Mouse (Mus musculus) cerebral cortex, adult 2 months (tissue): ENCODE data around the gene Tmprss11g.

Source experiments
- WGBS: fragments of 180-500 bp; shearing (Covaris S2); methylation state at CpG from one replicate; pipeline ENCODE4 v1.1.7; 2018; 5-methylcytosine and 5-hydroxymethylcytosine counted together

Tmprss11g gene

DNA sequence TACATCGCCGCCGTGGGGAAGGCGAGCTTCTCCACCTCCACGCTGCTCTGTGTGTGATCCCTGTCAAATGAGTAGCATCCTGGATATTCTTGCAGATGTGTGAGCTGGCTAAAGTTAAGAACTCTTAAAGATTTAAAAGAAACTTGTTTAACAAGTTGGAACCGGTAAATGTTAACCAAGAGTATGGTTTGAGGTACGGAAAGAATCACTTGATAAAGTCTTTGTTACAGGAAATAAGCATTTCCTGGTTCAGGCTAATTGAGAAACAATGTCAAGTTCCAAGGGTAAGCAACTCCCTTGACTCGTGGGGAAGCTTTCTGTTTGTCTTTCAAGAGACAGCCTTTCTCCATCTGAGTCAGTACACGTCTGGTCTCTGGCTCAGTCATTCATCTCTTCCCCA lies at the start of gene Tmprss11g:
Gene Tmprss11g, minus strand, starts transcription at position 101 of the 400 bp plus-strand sequence.
- 78% methylated on average over 9 of the region's 9 CpGs for WGBS

DNA sequence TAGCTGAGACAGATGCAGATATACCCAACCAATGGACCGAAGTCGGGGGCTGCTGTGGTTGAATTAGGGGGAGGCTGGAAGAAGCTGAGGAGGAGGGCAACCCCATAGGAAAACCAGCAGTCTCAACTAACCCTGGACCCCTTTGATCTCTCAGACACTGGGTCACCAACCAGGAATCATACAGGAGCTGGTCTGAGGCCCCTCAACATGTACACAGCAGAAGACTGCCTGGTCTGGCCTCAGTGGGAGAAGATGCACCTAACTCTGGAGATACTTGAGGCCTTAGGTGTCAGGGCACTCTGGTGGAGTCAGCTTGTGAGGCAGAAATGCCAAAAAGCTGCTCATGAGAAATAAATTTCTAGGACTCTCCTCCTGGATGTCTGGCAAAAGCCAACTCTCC lies 28.3 kb upstream of the Tmprss11g start:
- 87% methylated on average over 2 of the region's 2 CpGs for WGBS

DNA sequence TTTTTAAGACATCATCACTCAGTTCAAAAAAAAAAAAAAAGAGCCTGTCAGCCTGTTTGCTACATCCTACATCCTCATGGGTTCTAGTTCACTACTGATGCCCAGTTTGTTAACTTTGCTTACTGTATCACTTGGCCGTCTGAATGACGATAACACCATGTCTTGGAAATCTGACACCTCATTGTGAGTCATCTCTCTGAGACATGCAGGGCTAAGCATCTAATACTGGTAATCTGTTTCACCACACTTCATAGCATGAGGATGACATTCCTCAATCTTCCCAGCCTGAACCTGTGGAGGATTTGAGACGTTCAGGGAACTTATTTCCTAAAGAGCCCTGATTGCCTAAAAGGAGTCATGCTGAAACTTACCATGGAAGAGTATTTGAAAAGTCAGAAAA lies 22.2 kb upstream of the Tmprss11g start:
- 80% methylated on average over 3 of the region's 3 CpGs for WGBS

DNA sequence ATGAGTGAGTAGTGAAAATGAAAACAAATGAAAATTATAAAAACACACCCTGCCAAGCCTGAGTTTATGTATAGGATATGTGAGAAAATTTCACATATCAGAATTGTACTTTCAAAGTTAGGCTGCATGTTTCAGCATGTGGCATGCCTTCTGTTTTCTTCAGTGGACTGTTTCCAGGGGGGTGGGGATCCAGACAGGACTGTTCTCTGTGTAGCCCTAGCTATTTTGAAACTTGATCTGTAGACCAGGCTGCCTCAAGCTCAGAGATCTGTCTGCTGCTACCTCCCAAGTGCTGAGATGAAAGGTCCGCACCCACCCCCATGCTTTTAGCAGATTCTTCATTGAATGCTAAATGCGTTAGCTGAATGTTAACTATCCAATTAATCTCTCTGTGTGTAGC lies 10.3 kb upstream of the Tmprss11g start:
- WGBS, result 40% methylated on average over 2 of the region's 2 CpGs

DNA sequence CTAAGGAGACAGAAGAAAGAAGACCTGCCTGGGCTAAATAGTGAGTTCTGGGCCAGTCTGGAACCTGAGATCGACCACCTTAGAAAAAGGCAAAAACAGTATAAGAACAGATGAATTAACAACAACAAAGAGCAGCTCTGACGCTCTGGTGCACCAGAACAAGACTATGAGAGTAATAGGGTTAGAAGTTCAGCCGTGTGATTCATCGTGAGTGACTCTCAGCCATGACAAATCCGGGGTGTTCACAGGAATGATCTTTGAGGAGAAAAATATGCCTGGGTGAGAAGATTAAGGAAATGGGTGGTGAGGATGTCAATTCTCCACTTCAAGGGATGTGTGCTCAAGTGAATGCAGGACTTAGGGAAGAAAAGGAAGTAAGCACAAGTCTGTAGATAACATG lies 6.9 kb downstream of the Tmprss11g start:
- 58% methylated on average over 5 of the region's 5 CpGs for WGBS

DNA sequence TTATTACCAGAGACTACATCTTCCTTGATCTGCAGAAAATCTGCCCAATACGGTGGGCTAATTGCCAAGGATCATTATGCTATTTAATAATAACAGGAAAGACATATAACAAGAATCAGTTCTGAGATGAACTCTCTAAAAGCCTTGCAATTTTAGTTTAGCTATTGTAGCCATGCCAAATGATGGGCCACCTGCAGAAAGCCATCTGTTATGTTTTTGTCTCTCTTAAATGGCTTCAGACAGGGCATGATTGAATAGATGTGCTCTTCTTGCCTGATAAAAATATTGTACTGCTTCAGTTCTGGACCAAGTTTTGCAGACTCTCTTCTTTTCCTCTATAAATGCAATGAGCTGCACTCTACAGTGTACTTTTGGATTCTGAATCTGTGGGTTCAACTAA lies 24.9 kb downstream of the Tmprss11g start:
- 63% methylated on average over 1 of the region's 1 CpGs for WGBS

DNA sequence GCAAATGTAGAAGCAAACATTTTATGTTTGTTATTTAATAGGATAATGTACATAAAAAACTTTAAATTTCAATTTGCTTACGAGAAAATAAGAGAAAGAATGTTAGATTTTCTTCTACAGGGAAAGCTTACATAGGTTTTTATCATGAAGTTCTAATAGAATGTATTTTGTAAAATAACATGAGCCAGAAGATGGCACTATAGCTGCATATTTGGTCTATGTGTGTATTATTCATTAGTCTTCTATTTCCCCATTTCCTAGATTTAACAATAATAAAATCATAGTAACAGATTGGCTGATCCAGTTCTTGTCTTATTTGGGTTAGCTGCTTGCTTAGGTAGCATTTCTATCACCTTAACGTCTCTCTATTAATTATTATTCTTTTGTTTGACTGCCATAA lies 35.8 kb downstream of the Tmprss11g start:
- 69% methylated on average over 2 of the region's 2 CpGs for WGBS

DNA sequence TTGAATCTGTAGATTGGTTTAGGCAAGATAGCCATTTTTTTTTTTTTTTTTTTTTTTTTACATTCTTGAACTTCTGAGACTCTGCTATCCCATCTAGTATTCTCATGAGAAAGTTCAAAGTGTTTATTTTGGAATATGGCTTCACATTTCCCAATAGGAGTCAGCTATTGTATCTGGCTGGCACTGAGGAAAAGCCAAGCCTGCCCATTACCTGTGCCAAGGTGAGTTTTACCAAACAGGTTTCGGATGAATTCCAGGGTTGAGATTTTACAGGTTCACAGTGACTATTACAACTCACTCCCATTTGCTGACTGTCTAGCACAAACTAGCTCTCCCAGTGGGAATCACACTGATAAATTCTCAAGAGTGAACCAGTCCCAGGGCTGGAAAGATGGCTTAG lies 36.4 kb downstream of the Tmprss11g start:
- WGBS, result 73% methylated on average over 1 of the region's 1 CpGs

DNA sequence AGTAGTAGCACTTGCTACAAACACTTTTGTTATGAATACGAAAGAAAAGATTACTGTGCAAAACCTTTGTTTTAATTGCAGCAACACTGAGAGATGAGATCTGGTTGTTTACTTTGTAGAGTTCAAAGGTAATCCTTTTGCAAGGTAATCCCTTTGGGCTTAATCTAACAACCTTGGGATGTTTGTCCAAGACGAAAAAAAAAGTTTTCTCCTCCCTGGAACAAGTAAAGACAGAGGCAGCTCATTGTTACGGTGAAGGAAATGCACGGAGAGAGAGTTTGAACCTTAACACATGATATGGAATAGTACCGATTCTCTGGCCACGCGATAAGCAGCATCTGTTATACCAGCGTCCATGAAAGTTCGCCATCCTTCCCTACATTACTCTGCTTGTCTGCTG lies 44.5 kb downstream of the Tmprss11g start:
- 86% methylated on average over 9 of the region's 9 CpGs for WGBS

DNA sequence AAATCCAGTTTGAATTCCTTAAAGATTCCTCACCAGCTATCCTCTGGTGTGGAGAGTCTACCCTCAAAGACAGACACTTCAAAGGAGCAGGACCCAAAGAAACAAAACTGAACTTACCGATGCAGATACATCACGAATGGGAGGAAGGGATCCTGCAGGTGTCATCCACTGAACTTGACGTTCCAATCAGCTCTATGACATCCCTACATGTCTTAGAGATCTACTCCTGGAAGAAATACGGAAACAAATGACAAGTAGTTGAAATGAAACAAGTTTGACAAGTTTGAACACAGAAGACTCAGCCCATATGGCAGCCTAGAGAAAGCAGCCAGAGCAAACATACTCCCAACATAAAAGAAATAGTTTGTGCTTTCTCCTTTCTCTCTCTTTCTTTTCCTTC lies 49.5 kb downstream of the Tmprss11g start, which contains the start of gene Tmprss11a:
Gene Tmprss11a, minus strand, starts transcription at position 101 of the 400 bp plus-strand sequence.
- WGBS, result 53% methylated on average over 4 of the region's 4 CpGs

DNA sequence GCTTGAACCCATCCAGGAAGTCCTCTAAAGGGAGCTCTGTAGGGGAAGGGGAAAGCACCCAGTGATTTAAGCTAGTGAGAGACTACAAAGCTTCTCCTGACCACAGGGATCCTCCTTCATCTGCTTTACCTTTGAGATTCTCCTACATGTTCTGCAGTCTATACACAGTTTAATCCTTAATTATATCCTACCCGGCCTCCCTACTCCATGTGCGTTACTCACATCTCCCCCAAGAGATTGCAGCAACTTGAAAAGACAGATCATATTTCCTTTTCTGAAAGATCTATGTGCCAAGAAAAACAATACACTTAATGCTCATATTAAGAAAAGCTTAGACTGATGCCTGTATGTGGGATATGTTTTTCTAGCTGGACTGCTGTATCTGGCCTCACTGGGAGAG lies 79.1 kb downstream of the Tmprss11g start:
- WGBS, result 61% methylated on average over 2 of the region's 2 CpGs
